Mouse (Mus musculus) c-Kit-positive CD71-positive TER-119-negative erythroid progenitor cells, embryonic 14.5 days (primary cell): ENCODE results near the gene Nr2e1.

Experiments
- DNase-seq: peaks from one replicate; pipeline ENCODE4 v3.0.0-alpha.2; 2013; ENCODE audit warnings: low read depth

The Nr2e1 gene

DNA sequence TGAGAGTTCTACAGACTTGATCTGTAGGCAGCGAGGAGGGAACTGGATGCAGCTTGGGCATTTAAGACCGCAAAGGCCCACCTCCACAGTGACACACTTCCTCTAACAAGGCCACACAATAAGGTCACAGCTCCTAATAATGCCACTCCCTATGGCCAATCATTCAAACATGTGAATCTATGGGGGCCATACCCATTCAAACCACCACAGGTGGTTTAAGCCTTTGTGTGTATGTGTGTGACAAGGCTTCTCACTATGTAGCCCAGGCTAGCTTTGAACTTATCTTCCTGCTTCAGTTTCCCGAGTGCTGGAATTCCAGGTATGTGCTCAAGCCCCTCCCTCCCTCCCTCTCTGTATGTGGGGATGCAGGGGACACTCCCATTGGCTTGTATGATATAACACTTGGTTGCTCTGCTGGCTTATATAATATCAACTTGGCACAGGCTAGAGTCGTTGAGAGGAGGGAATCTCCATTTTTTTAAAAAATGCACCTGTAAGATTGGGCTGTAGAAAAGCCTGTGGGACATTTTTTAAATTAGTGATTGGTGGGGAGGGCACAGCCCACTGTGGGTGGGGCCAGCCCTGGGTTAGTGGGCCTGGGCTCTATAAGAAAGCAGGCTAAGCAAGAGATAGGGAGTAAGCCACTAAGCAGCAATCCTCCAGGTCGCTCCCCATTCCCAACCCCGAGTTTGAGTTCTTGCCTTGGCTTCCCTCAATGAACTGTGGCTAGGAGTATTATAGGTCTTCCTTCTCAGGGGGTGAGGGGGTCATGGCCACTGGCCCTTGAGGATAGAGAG is 37.5 kb downstream of the Nr2e1 start:
- no peak for DNase-seq

DNA sequence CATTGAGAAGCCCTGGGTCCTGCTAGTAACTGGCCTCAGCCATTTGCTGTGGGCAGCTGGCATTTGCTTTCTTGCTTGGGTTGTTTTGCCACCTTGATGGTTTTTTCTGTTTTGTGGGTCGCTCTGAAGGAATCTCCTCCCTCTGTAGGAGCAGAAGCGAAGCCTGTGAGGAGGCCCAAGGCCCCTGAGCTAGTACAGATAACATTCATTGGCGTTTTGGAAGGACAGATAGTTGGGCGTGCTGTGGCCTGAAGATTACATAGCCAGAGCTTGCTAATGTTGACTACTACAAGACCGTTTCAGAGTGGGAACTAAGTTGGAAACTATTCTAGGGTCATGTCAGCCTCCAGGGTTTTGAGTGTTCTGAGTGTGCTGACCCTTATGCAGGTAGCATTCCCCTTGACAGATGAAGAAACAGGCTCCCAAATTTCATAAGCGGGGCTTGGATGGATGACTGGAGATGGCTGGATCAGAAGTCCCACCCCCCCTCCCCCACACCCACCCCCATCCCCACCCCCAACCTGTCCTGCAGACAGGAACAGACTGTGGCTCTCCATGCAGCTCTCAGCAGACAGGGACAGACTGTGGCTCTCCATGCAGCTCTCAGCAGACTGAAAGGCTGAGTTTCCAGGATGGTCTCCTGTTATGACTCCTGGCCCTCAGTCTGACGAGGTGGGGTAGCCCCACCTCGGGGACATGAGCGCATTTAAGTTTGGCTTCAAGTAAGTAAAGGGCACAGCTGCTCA is 45.7 kb downstream of the Nr2e1 start:
- peak; percentile 83 for DNase-seq

DNA sequence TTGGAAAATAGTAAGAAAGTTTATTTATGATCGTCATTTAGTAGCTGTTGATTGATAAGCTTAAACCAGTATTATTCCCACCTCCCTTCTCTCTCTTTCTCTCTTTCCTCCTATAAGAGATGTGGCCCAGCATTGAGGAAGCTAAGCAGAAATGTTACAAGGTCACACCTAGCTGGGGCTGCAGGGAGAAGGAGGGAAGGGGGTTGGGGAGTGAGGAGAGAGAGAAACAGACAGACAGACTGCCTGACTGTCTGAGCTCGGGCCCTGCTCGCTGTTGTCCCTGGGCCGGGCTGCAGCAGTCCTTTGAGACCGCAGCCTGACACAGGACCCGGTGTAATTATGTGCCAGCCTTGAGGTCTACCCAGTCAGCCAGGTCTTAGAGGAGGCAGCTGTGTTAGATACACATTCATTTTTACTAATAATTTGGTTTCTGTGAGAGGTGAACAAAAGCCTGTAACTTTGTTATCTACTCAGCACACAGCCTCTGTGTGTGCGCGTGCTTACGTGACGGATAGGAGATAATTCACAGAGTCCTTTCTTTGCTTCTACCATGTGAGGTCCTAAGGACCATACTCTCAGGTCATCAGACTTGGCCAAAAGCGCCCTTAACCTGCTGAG is 49.5 kb downstream of the Nr2e1 start:
- peak; percentile 75 for DNase-seq

DNA sequence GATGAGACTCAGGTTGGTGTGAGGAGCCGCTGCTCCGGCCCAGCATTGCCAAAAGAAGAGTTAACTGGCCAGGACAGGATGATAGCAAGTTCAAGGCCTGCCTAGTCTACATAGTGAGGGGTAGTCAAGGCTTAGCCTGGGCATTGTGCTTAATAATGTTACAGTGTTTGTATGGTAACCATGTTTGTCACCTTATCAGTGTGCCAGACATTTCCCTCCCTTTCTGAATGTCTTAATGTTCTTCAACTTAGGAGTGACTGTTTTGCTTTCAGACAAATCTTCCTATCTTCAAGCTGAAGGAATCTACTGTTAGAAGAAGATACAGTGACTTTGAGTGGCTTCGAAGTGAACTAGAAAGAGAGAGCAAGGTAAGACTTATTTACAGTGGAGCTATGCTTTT is 57.8 kb downstream of the Nr2e1 start:
- DNase-seq = peak; percentile 65

DNA sequence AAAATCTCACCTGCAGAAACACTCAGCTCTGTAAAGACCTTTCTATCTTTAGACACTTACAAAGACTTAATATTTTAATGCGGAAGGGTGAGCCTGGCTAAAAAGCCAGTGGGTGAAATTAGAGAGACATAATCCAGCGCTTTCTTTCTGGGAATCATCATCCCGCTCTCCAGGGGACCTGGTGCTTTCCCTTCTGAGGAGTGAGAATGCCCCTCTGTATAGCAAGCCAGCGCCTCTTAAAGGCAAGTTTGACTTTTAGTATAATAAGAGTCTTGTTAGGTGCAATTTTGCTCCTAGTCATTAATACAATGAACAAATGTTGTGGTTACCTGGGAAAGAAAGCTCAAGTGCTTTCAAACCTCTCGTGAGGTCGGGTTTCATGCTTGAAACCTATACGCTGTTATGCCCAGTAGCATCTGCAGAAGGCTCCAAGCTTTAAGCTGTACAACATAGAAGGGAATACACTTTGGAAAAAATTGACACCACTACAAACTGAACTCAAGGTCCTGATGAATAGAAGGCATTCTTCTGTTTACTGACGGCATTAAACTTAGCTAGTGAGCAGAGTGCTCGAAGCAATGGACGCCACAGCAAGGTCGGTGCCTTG is 59.8 kb downstream of the Nr2e1 start:
- no peak for DNase-seq

DNA sequence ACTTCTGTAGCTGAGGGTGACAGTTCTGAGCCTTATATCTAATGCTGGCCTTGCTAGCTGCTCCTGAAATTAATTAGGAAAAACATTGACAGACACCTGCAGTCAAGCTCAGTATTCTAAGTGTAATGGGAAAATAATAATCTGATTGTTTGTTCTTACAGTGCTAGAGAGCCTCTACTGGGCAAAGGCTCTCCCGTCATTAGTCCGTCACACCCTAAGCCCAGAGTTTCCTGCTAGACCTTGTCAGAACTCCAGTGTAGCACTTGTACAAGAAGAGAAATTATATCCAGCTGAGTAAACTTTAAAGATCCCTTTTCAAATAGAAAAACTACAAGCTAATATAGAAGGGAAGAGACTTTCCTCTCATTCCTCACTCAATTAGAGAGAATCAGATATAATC is 60.5 kb downstream of the Nr2e1 start:
- no peak for DNase-seq

DNA sequence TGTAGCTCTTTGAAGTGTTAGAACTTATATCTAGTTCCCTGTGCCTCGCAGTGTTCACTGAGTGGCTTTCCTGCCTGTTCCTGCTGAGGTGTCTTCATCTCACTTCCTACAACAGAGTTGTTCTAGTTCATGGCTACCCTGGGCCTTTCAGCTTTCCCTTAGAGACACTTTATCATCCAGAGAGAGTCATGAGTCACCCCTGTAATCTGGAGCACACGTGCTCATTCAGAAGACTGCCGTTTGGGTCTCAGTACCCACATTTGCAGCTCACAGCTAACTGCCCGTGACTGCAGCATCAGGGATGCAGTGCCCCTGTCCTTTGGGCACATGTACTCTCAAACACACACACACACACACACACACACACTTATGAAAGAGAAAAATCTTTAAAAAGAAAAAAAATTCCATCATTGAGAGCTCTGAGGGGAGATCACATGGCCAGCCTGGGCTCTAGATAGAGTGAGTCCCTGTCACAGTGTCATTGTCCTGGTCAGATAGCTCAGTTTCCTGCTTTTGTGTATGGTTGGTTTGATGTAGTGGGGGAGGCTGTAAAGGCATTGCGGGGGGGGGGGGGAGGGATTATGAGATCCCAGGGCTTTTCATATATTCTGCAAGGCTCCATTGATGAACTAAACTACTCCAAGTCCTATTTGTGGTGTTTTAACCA is 62.0 kb downstream of the Nr2e1 start:
- peak; percentile 59 for DNase-seq

DNA sequence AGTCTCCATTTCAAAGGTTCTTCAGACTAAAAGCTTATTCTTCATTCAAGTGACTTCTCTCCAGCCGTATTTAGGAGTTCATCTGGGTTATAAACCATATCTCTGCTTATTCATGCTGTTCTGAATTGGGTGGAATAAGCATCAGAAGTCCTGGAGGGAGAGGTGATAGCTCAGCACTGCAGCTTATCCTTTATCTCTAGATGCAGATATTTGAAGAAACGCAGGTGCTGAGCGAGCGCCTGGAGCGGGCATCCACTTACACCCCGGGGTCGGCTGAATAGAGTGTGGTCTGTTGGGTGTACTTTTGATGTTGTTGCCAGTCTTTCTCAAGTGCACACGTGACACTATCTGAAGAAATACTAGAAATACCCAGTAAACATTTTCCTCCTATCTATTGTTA is 65.1 kb downstream of the Nr2e1 start:
- no peak for DNase-seq

DNA sequence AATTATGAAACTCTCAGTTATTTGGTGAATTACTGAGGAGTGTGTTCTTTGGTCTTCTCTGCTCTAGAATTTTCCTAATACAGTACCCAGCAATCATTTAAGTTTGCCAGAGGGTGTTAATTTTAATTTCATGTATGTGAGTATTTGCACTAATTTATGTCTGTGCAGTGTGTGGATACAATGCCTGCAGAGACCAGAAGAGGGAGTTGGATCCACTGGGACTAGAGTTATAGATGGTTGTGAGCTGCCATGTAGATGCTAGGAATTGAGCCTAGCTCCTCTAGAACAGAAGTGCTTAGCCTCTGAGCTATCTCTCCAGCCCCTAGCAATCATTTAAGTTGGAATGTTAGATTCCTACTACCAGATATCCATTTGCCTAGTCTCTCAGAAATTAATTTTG is 69.3 kb downstream of the Nr2e1 start:
- DNase-seq = no peak
